Mouse (Mus musculus) layer of hippocampus, adult 9-11 months (tissue): Measurements from ENCODE around the gene Aldh3b1.
A peak's percentile ranks its signal among the peaks of the same experiment; 100 is the strongest.

Experiments used
- DNase-seq: peaks from one replicate; pipeline ENCODE4 v3.0.0; 2022

Aldh3b1 gene

GRCm38 (mm10) chr19:3942986-3943735, 13.6 kb upstream of the Aldh3b1 start:
- no peak for DNase-seq

- no peak for DNase-seq
Observed at GRCm38 (mm10) chr19:3942315-3942714, 12.7 kb upstream of the Aldh3b1 start.

- peak; percentile 81 for DNase-seq
Observed at GRCm38 (mm10) chr19:3935896-3936850, 6.6 kb upstream of the Aldh3b1 start.

GRCm38 (mm10) chr19:3935032-3935895, 5.7 kb upstream of the Aldh3b1 start, which contains the start of gene Unc93b1:
Gene Unc93b1 (plus strand): TSS chr19:3935186.
- DNase-seq: peak; percentile 80

GRCm38 (mm10) chr19:3931716-3932115, 2.1 kb upstream of the Aldh3b1 start:
- no peak for DNase-seq

GRCm38 (mm10) chr19:3930262-3931057, 852 bp upstream of the Aldh3b1 start:
- DNase-seq: no peak

- DNase-seq: no peak
Observed at GRCm38 (mm10) chr19:3928779-3929178, 829 bp downstream of the Aldh3b1 start.

GRCm38 (mm10) chr19:3927989-3928388, 1.6 kb downstream of the Aldh3b1 start:
- DNase-seq: no peak

- no peak for DNase-seq
Observed at GRCm38 (mm10) chr19:3926685-3927084, 2.9 kb downstream of the Aldh3b1 start.

GRCm38 (mm10) chr19:3926279-3926678, 3.3 kb downstream of the Aldh3b1 start:
- DNase-seq: no peak

GRCm38 (mm10) chr19:3925859-3926258, 3.7 kb downstream of the Aldh3b1 start:
- DNase-seq: no peak

- DNase-seq: no peak
Observed at GRCm38 (mm10) chr19:3924868-3925267, 4.7 kb downstream of the Aldh3b1 start.

GRCm38 (mm10) chr19:3924190-3924589, 5.4 kb downstream of the Aldh3b1 start:
- no peak for DNase-seq

- no peak for DNase-seq
Observed at GRCm38 (mm10) chr19:3923586-3923985, 6.0 kb downstream of the Aldh3b1 start.

- DNase-seq: no peak
Observed at GRCm38 (mm10) chr19:3922661-3923371, 6.8 kb downstream of the Aldh3b1 start.

- no peak for DNase-seq
Observed at GRCm38 (mm10) chr19:3919928-3920327, 9.7 kb downstream of the Aldh3b1 start.

- DNase-seq: no peak
Observed at GRCm38 (mm10) chr19:3916727-3917126, 12.9 kb downstream of the Aldh3b1 start.

GRCm38 (mm10) chr19:3914535-3914934, 15.1 kb downstream of the Aldh3b1 start:
- DNase-seq: peak; percentile 72

- no peak for DNase-seq
Observed at GRCm38 (mm10) chr19:3913692-3914091, 15.9 kb downstream of the Aldh3b1 start.

GRCm38 (mm10) chr19:3912337-3913204, 17.0 kb downstream of the Aldh3b1 start, which contains the start of gene Ndufs8:
Gene Ndufs8 (minus strand): TSS chr19:3912774.
- DNase-seq: peak; percentile 98
